ENCODE assay signal across 24 mouse cellular contexts in the genomic region with DNA sequence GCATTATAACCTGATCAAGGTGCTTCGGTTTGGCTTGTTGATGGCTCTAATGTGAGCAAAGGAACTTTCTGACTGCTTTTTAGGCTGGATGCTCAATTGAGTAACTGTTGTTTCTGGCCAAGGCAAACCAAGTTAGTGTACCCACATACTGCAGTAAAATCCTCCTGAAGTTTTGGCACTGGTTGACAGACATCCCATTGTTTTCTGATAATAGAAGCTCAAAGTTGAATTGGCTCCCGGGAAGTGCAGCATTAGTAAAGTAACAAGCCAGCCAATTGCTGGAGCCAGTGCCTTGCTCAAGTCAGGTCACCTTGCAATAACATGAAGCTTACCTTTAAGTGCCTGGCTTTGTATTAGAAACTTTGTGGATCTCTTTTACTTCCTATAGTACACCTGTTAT.
A peak's percentile ranks its signal among the peaks of the same experiment; 100 is the strongest.
DNase-seq lines count a peak whose midpoint lies in the region; TF ChIP-seq lines count a peak whose summit lies in the region.
"Had no signal": no experiment of that assay in that cellular context is flagged by ENCODE, and none has a peak within 500 bp of the region (broad histone marks: within the 10 kb centered on the region; RNA-seq: fewer than 3 reads in every experiment).

No protein-coding gene starts in this region.

- 43% methylated on average over 2 of the region's 2 CpGs for WGBS in liver, adult 2 months

- H3K79me2 ChIP-seq in liver, adult 2 months (ENCODE audit: control insufficient read depth, insufficient read depth, low read length) = no peaks in the 10 kb centered on the region; the same call in 1 of the 2 replicates

- no peak overlapping the region for H3K4me3 ChIP-seq in liver, adult 2 months (ENCODE audit: insufficient read depth, low read depth, low read length)
- H3K4me3 ChIP-seq: embryonic facial prominence, embryonic 10.5 days; embryonic facial prominence, embryonic 13.5 days; erythroblast, embryonic 14.5 days; forebrain, embryonic 10.5 days; forebrain, embryonic 13.5 days; heart, embryonic 12.5 days; heart, embryonic 15.5 days; hindbrain, embryonic 10.5 days; hindbrain, embryonic 13.5 days had no signal

- no peaks in the 10 kb centered on the region for H3K27me3 ChIP-seq in liver, adult 2 months (ENCODE audit: control insufficient read depth, insufficient read depth, low read length)
- H3K27me3 ChIP-seq: embryonic facial prominence, embryonic 13.5 days; forebrain, embryonic 13.5 days; heart, embryonic 12.5 days; heart, embryonic 15.5 days; hindbrain, embryonic 13.5 days had no signal

- no peak overlapping the region for H3K27ac ChIP-seq in liver, adult 2 months (replicated peaks; ENCODE audit: insufficient read depth, low read depth, low read length)
- H3K27ac ChIP-seq: embryonic facial prominence, embryonic 10.5 days; embryonic facial prominence, embryonic 13.5 days; heart, embryonic 15.5 days; hindbrain, embryonic 10.5 days; hindbrain, embryonic 13.5 days had no signal

- TF ChIP-seq POLR2A in liver, adult 2 months (IDR thresholded peaks at IDR 0.05; ENCODE audit: extremely low read depth, insufficient read depth, low read length) = no peak
- no peak for TF ChIP-seq POLR2A in brain, embryonic 14.5 days (IDR thresholded peaks at IDR 0.05; ENCODE audit: borderline replicate concordance, extremely low read depth, insufficient read depth, insufficient read length, poor library complexity, severe bottlenecking)

- H3K9ac ChIP-seq in liver, adult 2 months (ENCODE audit: low read depth, low read length) = no peak overlapping the region
- H3K9ac ChIP-seq: embryonic facial prominence, embryonic 13.5 days; forebrain, embryonic 13.5 days; heart, embryonic 12.5 days; heart, embryonic 15.5 days; hindbrain, embryonic 13.5 days had no signal

- no peak for TF ChIP-seq CTCF in liver, adult 2 months (IDR thresholded peaks at IDR 0.05; ENCODE audit: low read depth, low read length)
- no peak for TF ChIP-seq CTCF in brain, embryonic 14.5 days (IDR thresholded peaks at IDR 0.05; ENCODE audit: borderline replicate concordance, extremely low read depth, insufficient read depth, insufficient read length)

- 0 out of 2 replicates have a peak, but pooled peaks cover 3% of the 10 kb centered on the region for H3K4me1 ChIP-seq in liver, adult 2 months (ENCODE audit: control insufficient read depth, insufficient read depth, low read length)
- H3K4me1 ChIP-seq: embryonic facial prominence, embryonic 10.5 days; hindbrain, embryonic 10.5 days had no signal

- H3K36me3 ChIP-seq in liver, adult 2 months (ENCODE audit: control insufficient read depth, insufficient read depth, low read length) = peaks cover 5% of the 10 kb centered on the region; the same call in 1 of the 2 replicates

- peak; percentile 12 for DNase-seq in cerebellum, adult 9-11 months
- no peak for DNase-seq in cerebellum, adult 11-12 months
- DNase-seq in liver, adult 2 months (ENCODE audit: extremely low read depth, low read depth, low spot score) = peak; percentile 58
- no peak for DNase-seq in liver
- peak; percentile 37 for DNase-seq in brain, embryonic 14.5 days (ENCODE audit: low read depth)
- no peak for DNase-seq in gastrocnemius, adult 18-20 months (ENCODE audit: low spot score)
- DNase-seq: adrenal gland, adult 8-10 months; adrenal gland, postnatal 25 days; cerebellum, adult 2 months; cerebellum, postnatal 10 days; cerebellum, postnatal 36 days; embryo, embryonic 11 days; gastrocnemius, postnatal 25 days; heart, postnatal 10 days; heart, postnatal 36 days had no signal

Comparison
In these comparisons a context has a peak if more than half of its experiments do, and no peak if none do; other contexts are left out.
1. DNase-seq: peak in cerebellum, adult 9-11 months (single experiment), liver, adult 2 months (single experiment) and brain, embryonic 14.5 days (single experiment); none in cerebellum, adult 11-12 months (single experiment), liver (single experiment) and gastrocnemius, adult 18-20 months (single experiment).